Mouse (Mus musculus) CH12.LX (cell line): ENCODE results near the gene Gm20388. TPM values are rescaled to one million over a fixed set of nuclear protein-coding genes. Genes with fewer than 3 reads are reported as not detected.

Source experiments
- DNase-seq: peaks from one replicate; pipeline ENCODE4 v3.0.0-alpha.2; 2013; ENCODE audit errors: extremely low read depth
- H3K27ac ChIP-seq: 2 replicates; pipeline ENCODE4 v1.5.1; 2012; ENCODE audit warnings: low read depth, mild to moderate bottlenecking, control low read depth, moderate library complexity; ENCODE audit not compliant: insufficient read depth
- H3K27me3 ChIP-seq: replicated peaks from 2 replicates; pipeline ENCODE3; 2012; ENCODE audit warnings: inconsistent platforms
- H3K36me3 ChIP-seq, 2 experiments: replicated peaks in 1 of 2; 2 replicates each; pipeline versions ENCODE3 to v1.6.1; 2012; ENCODE audit warnings: inconsistent platforms in 1 of 2, low read length in 1 of 2, mild to moderate bottlenecking in 1 of 2, mixed read lengths in 1 of 2, moderate library complexity in 1 of 2; ENCODE audit not compliant: control insufficient read depth in 1 of 2, insufficient read depth in 1 of 2
- H3K4me1 ChIP-seq, 2 experiments: 2 replicates each; pipeline ENCODE4 v1.6.1; 2012; ENCODE audit warnings: inconsistent platforms in 1 of 2, moderate library complexity in 1 of 2; ENCODE audit not compliant: insufficient read depth in 2 of 2, control insufficient read depth in 1 of 2
- H3K4me2 ChIP-seq: 2 replicates; pipeline ENCODE4 v1.6.1; 2012; ENCODE audit warnings: low read depth, mild to moderate bottlenecking, control low read depth; ENCODE audit not compliant: poor library complexity, insufficient read depth, severe bottlenecking
- H3K4me3 ChIP-seq, 3 experiments: fragments of 150-350 bp in 1 of 3; sonication (generic) in 1 of 3; replicated peaks in 1 of 3; 2 replicates each; pipeline versions ENCODE3 to v1.5.1; 2011 to 2012; ENCODE audit warnings: low read depth in 2 of 3, low read length in 2 of 3, mild to moderate bottlenecking in 2 of 3, moderate library complexity in 2 of 3, control low read depth in 1 of 3, improper control_type of control experiment in 1 of 3, inconsistent platforms in 1 of 3, mixed read lengths in 1 of 3; ENCODE audit not compliant: poor library complexity in 1 of 3
- H3K79me2 ChIP-seq: replicated peaks from 2 replicates; pipeline ENCODE4 v1.6.1; 2012; ENCODE audit warnings: mild to moderate bottlenecking, moderate library complexity; ENCODE audit not compliant: control insufficient read depth, poor library complexity, insufficient read depth, severe bottlenecking; ENCODE audit errors: extremely low read depth
- H3K9ac ChIP-seq: 2 replicates; pipeline ENCODE4 v1.6.1; 2012; ENCODE audit warnings: low read depth, mild to moderate bottlenecking, control low read depth, moderate library complexity; ENCODE audit not compliant: insufficient read depth
- H3K9me3 ChIP-seq: replicated peaks from 2 replicates; pipeline ENCODE3; 2012; ENCODE audit warnings: low read length, inconsistent platforms, mixed read lengths
- BHLHE40 ChIP-seq: IDR thresholded peaks from 2 replicates; pipeline ENCODE4 v1.6.1; 2011; ENCODE audit warnings: mild to moderate bottlenecking, low read depth, low read length, improper control_type of control experiment
- CHD1 ChIP-seq: IDR thresholded peaks from 2 replicates; pipeline ENCODE4 v1.6.1; 2012; ENCODE audit warnings: low read depth, low read length, improper control_type of control experiment, inconsistent platforms
- CTCF ChIP-seq, 2 experiments: IDR thresholded peaks in 1 of 2; conservative IDR thresholded peaks in 1 of 2; 2 replicates each; pipeline ENCODE4 v1.5.1; 2011 to 2012; ENCODE audit warnings: low read depth in 2 of 2, low read length in 2 of 2, improper control_type of control experiment in 1 of 2, inconsistent platforms in 1 of 2, mild to moderate bottlenecking in 1 of 2, moderate library complexity in 1 of 2
- E2F4 ChIP-seq: IDR thresholded peaks from 2 replicates; pipeline ENCODE4 v1.6.1; 2011; ENCODE audit warnings: low read depth, low read length, improper control_type of control experiment; ENCODE audit not compliant: insufficient replicate concordance
- ELF1 ChIP-seq: IDR thresholded peaks from 2 replicates; pipeline ENCODE4 v1.6.1; 2014; ENCODE audit warnings: low read depth, mild to moderate bottlenecking, inconsistent platforms, low read length, improper control_type of control experiment
- IRF4 ChIP-seq: IDR thresholded peaks from 2 replicates; pipeline ENCODE4 v1.6.1; 2014; ENCODE audit warnings: low read depth, mild to moderate bottlenecking, inconsistent platforms, low read length, improper control_type of control experiment
- JUN ChIP-seq: IDR thresholded peaks from 2 replicates; pipeline ENCODE4 v1.6.1; 2011; ENCODE audit warnings: low read depth, mild to moderate bottlenecking, low read length, improper control_type of control experiment, moderate library complexity; ENCODE audit not compliant: insufficient read depth
- JUND ChIP-seq: conservative IDR thresholded peaks from 2 replicates; pipeline ENCODE4 v1.6.1; 2011; ENCODE audit warnings: low read depth, low read length, improper control_type of control experiment
- KAT2A ChIP-seq: IDR thresholded peaks from 2 replicates; pipeline ENCODE4 v1.6.1; 2012; ENCODE audit warnings: low read length, improper control_type of control experiment, inconsistent platforms; ENCODE audit not compliant: insufficient replicate concordance
- MAFK ChIP-seq: IDR thresholded peaks from 2 replicates; pipeline ENCODE4 v1.6.1; 2011; ENCODE audit warnings: low read length, improper control_type of control experiment; ENCODE audit not compliant: insufficient replicate concordance
- MAX ChIP-seq: IDR thresholded peaks from 2 replicates; pipeline ENCODE4 v1.6.1; 2011; ENCODE audit warnings: low read length, improper control_type of control experiment
- MAZ ChIP-seq: IDR thresholded peaks from 2 replicates; pipeline ENCODE4 v1.6.1; 2012; ENCODE audit warnings: low read depth, mild to moderate bottlenecking, inconsistent platforms, low read length, improper control_type of control experiment, moderate library complexity
- MEF2A ChIP-seq: IDR thresholded peaks from 2 replicates; pipeline ENCODE4 v1.6.1; 2014; ENCODE audit warnings: low read depth, mild to moderate bottlenecking, inconsistent platforms, low read length, improper control_type of control experiment, borderline replicate concordance
- MXI1 ChIP-seq: IDR thresholded peaks from 2 replicates; pipeline ENCODE4 v1.6.1; 2011; ENCODE audit warnings: mild to moderate bottlenecking, low read depth, low read length, improper control_type of control experiment
- MYC ChIP-seq: IDR thresholded peaks from 2 replicates; pipeline ENCODE4 v1.6.1; 2011; ENCODE audit warnings: low read depth, mild to moderate bottlenecking, improper control_type of control experiment, low read length
- NELFE ChIP-seq: IDR thresholded peaks from 2 replicates; pipeline ENCODE4 v1.6.1; 2011; ENCODE audit warnings: low read depth, low read length, improper control_type of control experiment
- NRF1 ChIP-seq: IDR thresholded peaks from 2 replicates; pipeline ENCODE4 v1.6.1; 2014; ENCODE audit warnings: low read depth, mild to moderate bottlenecking, inconsistent platforms, low read length, improper control_type of control experiment, moderate library complexity
- PAX5 ChIP-seq: IDR thresholded peaks from 2 replicates; pipeline ENCODE4 v1.6.1; 2012; ENCODE audit warnings: low read length, inconsistent platforms, mixed read lengths
- POLR2AphosphoS2 ChIP-seq: IDR thresholded peaks from 2 replicates; pipeline ENCODE4 v1.6.1; 2011; ENCODE audit warnings: low read depth, low read length, improper control_type of control experiment
- RAD21 ChIP-seq: IDR thresholded peaks from 2 replicates; pipeline ENCODE4 v1.6.1; 2011; ENCODE audit warnings: low read depth, mild to moderate bottlenecking, low read length, improper control_type of control experiment, moderate library complexity
- RCOR1 ChIP-seq: conservative IDR thresholded peaks from 2 replicates; pipeline ENCODE4 v1.6.1; 2012; ENCODE audit warnings: low read depth, mild to moderate bottlenecking, inconsistent platforms, low read length, improper control_type of control experiment
- SMC3 ChIP-seq: IDR thresholded peaks from 2 replicates; pipeline ENCODE4 v1.6.1; 2011; ENCODE audit warnings: low read depth, low read length, improper control_type of control experiment
- TBP ChIP-seq: conservative IDR thresholded peaks from 2 replicates; pipeline ENCODE4 v1.6.1; 2011; ENCODE audit warnings: low read depth, low read length, improper control_type of control experiment
- USF1 ChIP-seq: IDR thresholded peaks from 2 replicates; pipeline ENCODE4 v1.6.1; 2014; ENCODE audit warnings: low read depth, mild to moderate bottlenecking, inconsistent platforms, low read length, improper control_type of control experiment
- USF2 ChIP-seq: conservative IDR thresholded peaks from 2 replicates; pipeline ENCODE4 v1.6.1; 2011; ENCODE audit warnings: low read depth, low read length, improper control_type of control experiment
- ZC3H11A ChIP-seq: IDR thresholded peaks from 2 replicates; pipeline ENCODE4 v1.6.1; 2012; ENCODE audit warnings: low read depth, mild to moderate bottlenecking, inconsistent platforms, low read length, improper control_type of control experiment
- ZKSCAN1 ChIP-seq: IDR thresholded peaks from 2 replicates; pipeline ENCODE4 v1.6.1; 2012; ENCODE audit warnings: low read depth, inconsistent platforms, low read length, improper control_type of control experiment, borderline replicate concordance
- ZNF384 ChIP-seq: IDR thresholded peaks from 2 replicates; pipeline ENCODE4 v1.6.1; 2012; ENCODE audit warnings: low read depth, low read length, improper control_type of control experiment, inconsistent platforms
- dilution Hi-C: fragments of 300-500 bp; cut with MboI; formaldehyde crosslinking; loops from 2 replicates; pipeline ENCODE4 v1.14.3; 2020; ENCODE audit warnings: low sequenced_read_pairs; ENCODE audit not compliant: extremely low pct_unique_long_range_greater_than_20kb, extremely low pct_ligation_motif_present
- in situ Hi-C: fragments of 300-500 bp; cut with MboI; formaldehyde crosslinking; loops from 3 replicates; pipeline ENCODE4 v1.14.3; 2019; ENCODE audit warnings: low sequenced_read_pairs, low pct_ligation_motif_present, low pct_unique_long_range_greater_than_20kb, mixed read lengths
- polyA plus RNA-seq: library from polyadenylated mRNA; unstranded; fragments of >175 nt; gene quantifications from 2 replicates; pipeline ENCODE4 v1.2.1, GENCODE M21; 2012; ENCODE audit warnings: low read depth; ENCODE audit not compliant: insufficient read length
- total RNA-seq, 2 experiments: library from RNA; depleted of rRNA; stranded (reverse); fragments of 300-350 nt in 1 of 2; fragments of >200 nt in 1 of 2; gene quantifications; 2 replicates each; pipeline ENCODE4 v1.2.3; 2012 to 2014

Gene Gm20388
- total and polyA plus RNA-seq, 3 experiments: 14.8 to 26.3 (median 22.2) TPM

- H3K27ac ChIP-seq: no peak overlapping the region
- no peak for TF ChIP-seq CTCF (conservative IDR thresholded peaks at IDR 0.05 in 1 of 2, IDR thresholded peaks at IDR 0.05 in 1 of 2; ENCODE audit: low read depth in 2 of 2, low read length in 2 of 2)
- TF ChIP-seq ZKSCAN1: no peak
- TF ChIP-seq JUND: no peak
- no peak for TF ChIP-seq NELFE
- no peak for TF ChIP-seq POLR2AphosphoS2
- no peak for TF ChIP-seq CHD1
- no peak for TF ChIP-seq USF1
- no peak for TF ChIP-seq MEF2A
- no peak for TF ChIP-seq ELF1
- TF ChIP-seq SMC3: no peak
- TF ChIP-seq RAD21: no peak
- TF ChIP-seq ZC3H11A: no peak
- TF ChIP-seq BHLHE40: no peak
- TF ChIP-seq TBP: no peak
- TF ChIP-seq MXI1: no peak
- H3K36me3 ChIP-seq: no peaks in the 10 kb centered on the region
- peaks cover 8% of the 10 kb centered on the region for H3K9me3 ChIP-seq
- H3K27me3 ChIP-seq: peaks cover 63% of the 10 kb centered on the region
- H3K9ac ChIP-seq: no peak overlapping the region
- no peak overlapping the region for H3K4me2 ChIP-seq
- no peaks in the 10 kb centered on the region for H3K79me2 ChIP-seq
- H3K4me1 ChIP-seq: peaks cover 10 to 12% of the 10 kb centered on the region in 2 experiments
- dilution Hi-C loops (no loop called here), in situ Hi-C loops (no loop called here)
- no peak for DNase-seq
- H3K4me3 ChIP-seq: no peak overlapping the region
Measured at GRCm38 (mm10) chr8:123648245-123649170, 3737.9 kb downstream of the Gm20388 start.

DNA sequence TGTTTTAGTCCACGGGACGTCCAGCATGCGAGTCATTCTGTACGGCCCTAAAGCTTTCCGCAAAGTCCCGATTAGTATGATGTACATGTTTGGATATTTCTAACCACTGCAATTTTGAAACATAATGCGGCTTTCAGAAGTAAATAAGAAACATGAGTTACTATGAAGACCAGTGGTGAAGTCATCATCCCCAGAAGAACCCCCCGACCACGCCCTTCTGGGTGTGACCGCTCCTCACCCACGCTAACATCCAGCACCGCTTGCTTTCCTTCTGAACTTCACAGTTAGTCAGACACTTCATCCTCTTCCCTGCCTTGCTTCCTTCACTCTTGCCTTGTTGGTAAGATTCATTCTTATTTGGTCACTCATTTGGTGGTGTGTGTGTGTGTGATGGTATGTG is 3738.8 kb downstream of the Gm20388 start:
- dilution Hi-C loops (no loop called here), in situ Hi-C loops (no loop called here)
- H3K4me3 ChIP-seq: no peak overlapping the region
- no peak overlapping the region for H3K9ac ChIP-seq
- H3K4me1 ChIP-seq: peaks cover 12 to 13% of the 10 kb centered on the region in 2 experiments
- H3K27ac ChIP-seq: no peak overlapping the region
- DNase-seq: no peak
- H3K9me3 ChIP-seq: peaks cover 8% of the 10 kb centered on the region
- H3K4me2 ChIP-seq: no peak overlapping the region
- no peaks in the 10 kb centered on the region for H3K36me3 ChIP-seq
- no peak for TF ChIP-seq ELF1
- TF ChIP-seq MXI1: no peak
- no peak for TF ChIP-seq MYC
- no peak for TF ChIP-seq RCOR1
- no peak for TF ChIP-seq NRF1
- TF ChIP-seq MAX: no peak
- TF ChIP-seq USF2: no peak
- TF ChIP-seq JUN: no peak
- no peak for TF ChIP-seq PAX5
- TF ChIP-seq E2F4: no peak
- TF ChIP-seq MAZ: no peak
- TF ChIP-seq ZKSCAN1: no peak
- TF ChIP-seq USF1: no peak
- no peak for TF ChIP-seq ZNF384
- no peak for TF ChIP-seq KAT2A
- TF ChIP-seq IRF4: no peak
- no peak for TF ChIP-seq MAFK
- TF ChIP-seq JUND: no peak
- H3K79me2 ChIP-seq: no peaks in the 10 kb centered on the region
- H3K27me3 ChIP-seq: peaks cover 63% of the 10 kb centered on the region
